Mouse (Mus musculus) bone marrow macrophage, adult 2 months (primary cell): ENCODE data around the gene Terb2.

Experiments used
- CTCF ChIP-seq: IDR thresholded peaks from 2 replicates; pipeline ENCODE4 v1.5.1; 2012; ENCODE audit warnings: low read depth, mild to moderate bottlenecking, low read length, moderate library complexity
- POLR2A ChIP-seq: IDR thresholded peaks from 2 replicates; pipeline ENCODE4 v1.6.1; 2012; ENCODE audit warnings: mild to moderate bottlenecking, low read depth, low read length, borderline replicate concordance

GRCm38 (mm10) chr2:122194509-122194929, 8.4 kb downstream of the Terb2 start:
- TF ChIP-seq CTCF: no peak
- TF ChIP-seq POLR2A: no peak
